Mouse (Mus musculus): ENCODE measurements at regions not wholly inside any gene's neighbourhood (a gene's known extent, or its start where the extent isn't known, plus 50 kb on each side); places are given as distances from the start of the nearest gene placed in this dataset.

- Histone ChIP-seq H3K27ac (ENCODE audit: low read depth, low read length) (no peak overlapping the region), H3K36me3 (ENCODE audit: control insufficient read depth, insufficient read depth, low read length) (no peaks in the 10 kb centered on the region), H3K9me3 (ENCODE audit: control insufficient read depth, low read length) (no peaks in the 10 kb centered on the region), H3K4me3 (ENCODE audit: low read depth, low read length) (no peak overlapping the region), H3K9ac (ENCODE audit: low read depth, low read length) (no peak overlapping the region), H3K4me2 (no peak overlapping the region), H3K27me3 (replicated peaks; ENCODE audit: control insufficient read depth, insufficient read depth, low read length) (no peaks in the 10 kb centered on the region), H3K4me1 (replicated peaks; ENCODE audit: control insufficient read depth, insufficient read depth, low read length) (no peaks in the 10 kb centered on the region)
- DNase-seq (ENCODE audit: low spot score) (no peak), ATAC-seq (replicated peaks; ENCODE audit: low FRiP score) (no peak)
- WGBS = 90% methylated on average over 2 of the region's 2 CpGs
Measured at GRCm38 (mm10) chr3:149786096-149786495, 795.7 kb upstream of the Adgrl2 start.

- Histone ChIP-seq H3K27ac (ENCODE audit: low read depth, low read length) (no peak overlapping the region), H3K4me2 (no peak overlapping the region), H3K4me3 (ENCODE audit: low read depth, low read length) (no peak overlapping the region), H3K9me3 (ENCODE audit: control insufficient read depth, low read length) (no peaks in the 10 kb centered on the region), H3K4me1 (replicated peaks; ENCODE audit: control insufficient read depth, insufficient read depth, low read length) (no peaks in the 10 kb centered on the region), H3K9ac (ENCODE audit: low read depth, low read length) (no peak overlapping the region), H3K27me3 (replicated peaks; ENCODE audit: control insufficient read depth, insufficient read depth, low read length) (no peaks in the 10 kb centered on the region), H3K36me3 (ENCODE audit: control insufficient read depth, insufficient read depth, low read length) (no peaks in the 10 kb centered on the region)
- 77% methylated on average over 2 of the region's 2 CpGs for WGBS
- DNase-seq (ENCODE audit: low spot score) = no peak
- ATAC-seq (replicated peaks; ENCODE audit: low FRiP score) = no peak
Measured at GRCm38 (mm10) chr3:149783903-149784608, 793.7 kb upstream of the Adgrl2 start.

GRCm38 (mm10) chr3:149767847-149768421, 777.6 kb upstream of the Adgrl2 start:
- Histone ChIP-seq H3K4me2 (no peak overlapping the region), H3K4me1 (replicated peaks; ENCODE audit: control insufficient read depth, insufficient read depth, low read length) (no peaks in the 10 kb centered on the region), H3K27ac (ENCODE audit: low read depth, low read length) (no peak overlapping the region), H3K27me3 (replicated peaks; ENCODE audit: control insufficient read depth, insufficient read depth, low read length) (no peaks in the 10 kb centered on the region), H3K36me3 (ENCODE audit: control insufficient read depth, insufficient read depth, low read length) (no peaks in the 10 kb centered on the region), H3K9ac (ENCODE audit: low read depth, low read length) (no peak overlapping the region), H3K9me3 (ENCODE audit: control insufficient read depth, low read length) (no peaks in the 10 kb centered on the region), H3K4me3 (ENCODE audit: low read depth, low read length) (no peak overlapping the region)
- WGBS = 76% methylated on average over 2 of the region's 2 CpGs
- no peak for DNase-seq (ENCODE audit: low spot score)
- no peak for ATAC-seq (replicated peaks; ENCODE audit: low FRiP score)

- DNase-seq (ENCODE audit: low spot score) (no peak), ATAC-seq (replicated peaks; ENCODE audit: low FRiP score) (no peak)
- Histone ChIP-seq H3K27ac (ENCODE audit: low read depth, low read length) (no peak overlapping the region), H3K9ac (ENCODE audit: low read depth, low read length) (no peak overlapping the region), H3K27me3 (replicated peaks; ENCODE audit: control insufficient read depth, insufficient read depth, low read length) (no peaks in the 10 kb centered on the region), H3K9me3 (ENCODE audit: control insufficient read depth, low read length) (no peaks in the 10 kb centered on the region), H3K4me1 (replicated peaks; ENCODE audit: control insufficient read depth, insufficient read depth, low read length) (no peaks in the 10 kb centered on the region), H3K36me3 (ENCODE audit: control insufficient read depth, insufficient read depth, low read length) (no peaks in the 10 kb centered on the region), H3K4me3 (ENCODE audit: low read depth, low read length) (no peak overlapping the region), H3K4me2 (no peak overlapping the region)
- 80% methylated on average over 2 of the region's 2 CpGs for WGBS
Measured at GRCm38 (mm10) chr3:149761245-149761644, 770.9 kb upstream of the Adgrl2 start.

- Histone ChIP-seq H3K4me3 (ENCODE audit: low read depth, low read length) (no peak overlapping the region), H3K36me3 (ENCODE audit: control insufficient read depth, insufficient read depth, low read length) (no peaks in the 10 kb centered on the region), H3K9me3 (ENCODE audit: control insufficient read depth, low read length) (no peaks in the 10 kb centered on the region), H3K9ac (ENCODE audit: low read depth, low read length) (no peak overlapping the region), H3K4me2 (no peak overlapping the region), H3K27me3 (replicated peaks; ENCODE audit: control insufficient read depth, insufficient read depth, low read length) (no peaks in the 10 kb centered on the region), H3K4me1 (replicated peaks; ENCODE audit: control insufficient read depth, insufficient read depth, low read length) (no peaks in the 10 kb centered on the region), H3K27ac (ENCODE audit: low read depth, low read length) (no peak overlapping the region)
- 72% methylated on average over 6 of the region's 6 CpGs for WGBS
- DNase-seq (ENCODE audit: low spot score) = no peak
- ATAC-seq (replicated peaks; ENCODE audit: low FRiP score) = no peak
Measured at GRCm38 (mm10) chr3:149757910-149758592, 767.7 kb upstream of the Adgrl2 start.

GRCm38 (mm10) chr3:149736069-149736468, 745.7 kb upstream of the Adgrl2 start:
- Histone ChIP-seq H3K9me3 (ENCODE audit: control insufficient read depth, low read length) (no peaks in the 10 kb centered on the region), H3K36me3 (ENCODE audit: control insufficient read depth, insufficient read depth, low read length) (no peaks in the 10 kb centered on the region), H3K27ac (ENCODE audit: low read depth, low read length) (no peak overlapping the region), H3K4me2 (no peak overlapping the region), H3K27me3 (replicated peaks; ENCODE audit: control insufficient read depth, insufficient read depth, low read length) (no peaks in the 10 kb centered on the region), H3K4me1 (replicated peaks; ENCODE audit: control insufficient read depth, insufficient read depth, low read length) (no peaks in the 10 kb centered on the region), H3K4me3 (ENCODE audit: low read depth, low read length) (no peak overlapping the region), H3K9ac (ENCODE audit: low read depth, low read length) (no peak overlapping the region)
- no peak for ATAC-seq (replicated peaks; ENCODE audit: low FRiP score)
- no peak for DNase-seq (ENCODE audit: low spot score)
- WGBS = 56% methylated on average over 3 of the region's 3 CpGs

GRCm38 (mm10) chr3:149726212-149726611, 735.9 kb upstream of the Adgrl2 start:
- H3K27ac ChIP-seq (ENCODE audit: low read depth, low read length) = no peak overlapping the region
- no peaks in the 10 kb centered on the region for H3K9me3 ChIP-seq (ENCODE audit: control insufficient read depth, low read length)
- H3K4me2 ChIP-seq = no peak overlapping the region
- no peak for ATAC-seq (replicated peaks; ENCODE audit: low FRiP score)
- H3K27me3 ChIP-seq (replicated peaks; ENCODE audit: control insufficient read depth, insufficient read depth, low read length) = no peaks in the 10 kb centered on the region
- DNase-seq (ENCODE audit: low spot score) = no peak
- H3K4me3 ChIP-seq (ENCODE audit: low read depth, low read length) = no peak overlapping the region
- no peaks in the 10 kb centered on the region for H3K4me1 ChIP-seq (replicated peaks; ENCODE audit: control insufficient read depth, insufficient read depth, low read length)
- WGBS = 80% methylated on average over 4 of the region's 4 CpGs
- no peaks in the 10 kb centered on the region for H3K36me3 ChIP-seq (ENCODE audit: control insufficient read depth, insufficient read depth, low read length)
- H3K9ac ChIP-seq (ENCODE audit: low read depth, low read length) = no peak overlapping the region

- no peak overlapping the region for H3K4me3 ChIP-seq (ENCODE audit: low read depth, low read length)
- 84% methylated on average over 3 of the region's 3 CpGs for WGBS
- DNase-seq (ENCODE audit: low spot score) (no peak), ATAC-seq (replicated peaks; ENCODE audit: low FRiP score) (no peak)
- no peak overlapping the region for H3K4me2 ChIP-seq
- H3K27ac ChIP-seq (ENCODE audit: low read depth, low read length) = no peak overlapping the region
- H3K27me3 ChIP-seq (replicated peaks; ENCODE audit: control insufficient read depth, insufficient read depth, low read length) = no peaks in the 10 kb centered on the region
- H3K4me1 ChIP-seq (replicated peaks; ENCODE audit: control insufficient read depth, insufficient read depth, low read length) = no peaks in the 10 kb centered on the region
- no peaks in the 10 kb centered on the region for H3K9me3 ChIP-seq (ENCODE audit: control insufficient read depth, low read length)
- no peak overlapping the region for H3K9ac ChIP-seq (ENCODE audit: low read depth, low read length)
- no peaks in the 10 kb centered on the region for H3K36me3 ChIP-seq (ENCODE audit: control insufficient read depth, insufficient read depth, low read length)
Measured at GRCm38 (mm10) chr3:149724879-149725278, 734.5 kb upstream of the Adgrl2 start.

- Histone ChIP-seq H3K9me3 (ENCODE audit: control insufficient read depth, low read length) (no peaks in the 10 kb centered on the region), H3K4me3 (ENCODE audit: low read depth, low read length) (no peak overlapping the region), H3K27me3 (replicated peaks; ENCODE audit: control insufficient read depth, insufficient read depth, low read length) (no peaks in the 10 kb centered on the region), H3K4me1 (replicated peaks; ENCODE audit: control insufficient read depth, insufficient read depth, low read length) (no peaks in the 10 kb centered on the region), H3K36me3 (ENCODE audit: control insufficient read depth, insufficient read depth, low read length) (no peaks in the 10 kb centered on the region), H3K27ac (ENCODE audit: low read depth, low read length) (no peak overlapping the region), H3K4me2 (no peak overlapping the region), H3K9ac (ENCODE audit: low read depth, low read length) (no peak overlapping the region)
- WGBS = 59% methylated on average over 4 of the region's 4 CpGs
- DNase-seq (ENCODE audit: low spot score) = no peak
- no peak for ATAC-seq (replicated peaks; ENCODE audit: low FRiP score)
Measured at GRCm38 (mm10) chr3:149721832-149722231, 731.5 kb upstream of the Adgrl2 start.
